14 mouse cellular contexts compared by ENCODE assay signal in the genomic region with DNA sequence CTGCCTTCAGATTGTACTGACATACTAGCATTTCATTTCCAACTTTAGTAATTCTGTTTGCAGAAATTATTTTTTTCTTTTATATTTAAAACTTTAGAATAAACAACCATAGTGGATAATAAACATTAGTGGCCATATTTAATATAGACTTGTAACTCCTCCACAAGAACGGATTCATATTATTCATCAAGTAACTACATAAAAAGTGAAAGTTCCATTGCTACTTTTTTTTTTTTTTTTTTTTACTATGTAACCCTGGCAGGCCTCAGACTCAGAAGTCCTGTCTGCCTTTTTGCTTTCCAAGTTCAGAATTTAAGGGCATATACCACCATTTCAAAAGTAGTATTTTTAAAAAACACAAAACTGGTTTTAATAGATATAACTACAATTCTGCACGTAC. TPM values are rescaled to one million over a fixed set of nuclear protein-coding genes. Genes with fewer than 3 reads are reported as not detected.
DNase-seq lines count a peak whose midpoint lies in the region; TF ChIP-seq lines count a peak whose summit lies in the region.
"Had no signal": no experiment of that assay in that cellular context is flagged by ENCODE, and none has a peak within 500 bp of the region (broad histone marks: within the 10 kb centered on the region; RNA-seq: fewer than 3 reads in every experiment).

No protein-coding gene starts in this region.

- intact Hi-C loops in gastrocnemius, adult 2 months (cut with DNase I) = loop anchor here (5.0 to 10.0 kb wide), 3 partner anchors 72 to 140 kb away; no protein-coding TSS in a partner anchor

- H3K4me1 ChIP-seq in forebrain, embryonic 10.5 days = peaks cover 40% of the 10 kb centered on the region

- H3K79me2 ChIP-seq in macrophage (ENCODE audit: inconsistent target) = peaks cover 76% of the 10 kb centered on the region

- peak overlapping the region; percentile 97 for H3K4me3 ChIP-seq in gastrocnemius, adult 2 months
- H3K4me3 ChIP-seq in forebrain, embryonic 10.5 days = peak overlapping the region; percentile 90; the same call in 1 of the 2 replicates
- peak overlapping the region; percentile 58; the same call in 1 of the 2 replicates for H3K4me3 ChIP-seq in macrophage (ENCODE audit: inconsistent target)

- H3K27ac ChIP-seq in gastrocnemius, adult 2 months = peak overlapping the region; percentile 98
- H3K27ac ChIP-seq in forebrain, embryonic 10.5 days = no peak overlapping the region
- no peak overlapping the region for H3K27ac ChIP-seq in macrophage
- H3K27ac ChIP-seq: embryonic facial prominence, embryonic 12.5 days; kidney, postnatal 0 days had no signal

- no peak for DNase-seq in gastrocnemius, adult 2 months
- no peak for DNase-seq in gastrocnemius, adult 18-20 months (ENCODE audit: low spot score)
- DNase-seq in 3T3-L1 (ENCODE audit: low read depth, low spot score) (peak; percentile 25), MN1 (ENCODE audit: low spot score) (no peak)
- no peak for DNase-seq in forebrain, embryonic 10.5 days (ENCODE audit: extremely low spot score, low spot score)
- no peak for DNase-seq in cerebellum, postnatal 14 days
- DNase-seq in thymus, postnatal 14 days = no peak
- DNase-seq: adrenal gland, postnatal 14 days; B cell, adult 2 months; cerebellum, adult 11 months; liver, postnatal 0 days had no signal

- peaks cover 6% of the 10 kb centered on the region for H3K36me3 ChIP-seq in forebrain, embryonic 10.5 days (replicated peaks)
- no peaks in the 10 kb centered on the region for H3K36me3 ChIP-seq in macrophage (ENCODE audit: inconsistent target)
- H3K36me3 ChIP-seq: embryonic facial prominence, embryonic 12.5 days had no signal

- TF ChIP-seq CTCF in gastrocnemius, adult 2 months (IDR thresholded peaks at IDR 0.05) = no peak

- WGBS in forebrain, embryonic 10.5 days = 96% methylated on average over 2 of the region's 2 CpGs
- 40% methylated on average over 2 of the region's 2 CpGs for WGBS in macrophage (ENCODE audit: missing documents)

- no peaks in the 10 kb centered on the region for H3K9me3 ChIP-seq in forebrain, embryonic 10.5 days
- H3K9me3 ChIP-seq: embryonic facial prominence, embryonic 12.5 days had no signal

- H3K27me3 ChIP-seq in forebrain, embryonic 10.5 days (ENCODE audit: poor library complexity, severe bottlenecking) = no peaks in the 10 kb centered on the region
- H3K27me3 ChIP-seq: embryonic facial prominence, embryonic 12.5 days had no signal

RNA-seq across cellular contexts. Expression of a gene that starts 2.9 kb away (rescaled TPM):
- total RNA-seq in gastrocnemius, adult 2 months (2021) = 10 to 100 TPM; 18.9 to 19.2 TPM
- 10 to 100 TPM; 17.8 to 20.8 TPM for total RNA-seq in gastrocnemius, adult 18-20 months (2021)
- 16.5 and 16.8 TPM in 2 replicates for polyA plus RNA-seq in forebrain, embryonic 10.5 days (2016; fragmentation: Nextera tagmentation; extraction: Ambion mirVana)
- total RNA-seq in macrophage (2018; cell fraction: chromatin; rRNA removed) = 10 to 100 TPM; 13.6 to 88.1 (median 55.7) TPM
- 10 to 100 TPM in 23 of 26 experiments, 1 to 10 TPM in 3; 7.9 to 20.3 (median 14.7) TPM for total RNA-seq in macrophage (2018; cell fraction: cytosol; rRNA removed)
- total RNA-seq in macrophage (2018; cell fraction: nucleus; rRNA removed) = 10 to 100 TPM; 12.7 to 78.4 (median 36.6) TPM
- 9.5 to 10.6 TPM (median 10.1 TPM) in 3 replicates for polyA plus RNA-seq in macrophage (2018)

RNA-seq across cellular contexts. Expression of a gene that starts 43.0 kb away (rescaled TPM):
- 1 to 10 TPM; 1.8 TPM for total RNA-seq in gastrocnemius, adult 2 months (2021)
- total RNA-seq in gastrocnemius, adult 18-20 months (2021) = 1 to 10 TPM; 1.2 to 1.5 TPM
- 75.5 and 89.5 TPM in 2 replicates for polyA plus RNA-seq in forebrain, embryonic 10.5 days (2016; fragmentation: Nextera tagmentation; extraction: Ambion mirVana)
- 10 to 100 TPM in 16 of 26 experiments, 1 to 10 TPM in 9, under 1 TPM in 1; 0.87 to 26.5 (median 12.6) TPM for total RNA-seq in macrophage (2018; cell fraction: chromatin; rRNA removed)
- total RNA-seq in macrophage (2018; cell fraction: cytosol; rRNA removed) = 1 to 10 TPM in 15 of 26 experiments, under 1 TPM in 11; 0.19 to 3.1 (median 1.1) TPM
- total RNA-seq in macrophage (2018; cell fraction: nucleus; rRNA removed) = 10 to 100 TPM in 2 of 26 experiments, 1 to 10 TPM in 24; 1.1 to 13.3 (median 5.5) TPM
- polyA plus RNA-seq in macrophage (2018) = 1.00 to 1.4 TPM (median 1.1 TPM) in 3 replicates
